Mouse (Mus musculus): ENCODE data around the gene Cd160. TPM values are rescaled to one million over a fixed set of nuclear protein-coding genes. Genes with fewer than 3 reads are reported as not detected.

Cd160 gene
- polyA plus RNA-seq (2015; fragmentation: Nextera tagmentation; extraction: Ambion mirVana) = 0.36 TPM in 1 of 2 replicates, not detected in the other

GRCm38 (mm10) chr3:96828984-96829383 lies at the start of gene Cd160, which contains the start of gene Pdzk1:
Gene Cd160 (minus strand): TSS chr3:96829351.
Gene Pdzk1 (plus strand): TSS chr3:96829284.
- Histone ChIP-seq H3K27me3 (replicated peaks) (peaks cover 18% of the 10 kb centered on the region; the same call in 1 of the 2 replicates), H3K27ac (replicated peaks) (no peak within 1 kb of the TSS), H3K36me3 (no peaks in the 10 kb centered on the region), H3K4me3 (no peak within 1 kb of the TSS), H3K4me2 (peak within 1 kb of the TSS; percentile 26), H3K9me3 (no peaks in the 10 kb centered on the region), H3K9ac (no peak within 1 kb of the TSS; the same call in 1 of the 2 replicates), H3K4me1 (no peaks in the 10 kb centered on the region)
- no peak for ATAC-seq (ENCODE audit: extremely low read depth, insufficient number of reproducible peaks, low FRiP score, low TSS enrichment)
- 53% methylated on average over 1 of the region's 1 CpGs for WGBS

DNA sequence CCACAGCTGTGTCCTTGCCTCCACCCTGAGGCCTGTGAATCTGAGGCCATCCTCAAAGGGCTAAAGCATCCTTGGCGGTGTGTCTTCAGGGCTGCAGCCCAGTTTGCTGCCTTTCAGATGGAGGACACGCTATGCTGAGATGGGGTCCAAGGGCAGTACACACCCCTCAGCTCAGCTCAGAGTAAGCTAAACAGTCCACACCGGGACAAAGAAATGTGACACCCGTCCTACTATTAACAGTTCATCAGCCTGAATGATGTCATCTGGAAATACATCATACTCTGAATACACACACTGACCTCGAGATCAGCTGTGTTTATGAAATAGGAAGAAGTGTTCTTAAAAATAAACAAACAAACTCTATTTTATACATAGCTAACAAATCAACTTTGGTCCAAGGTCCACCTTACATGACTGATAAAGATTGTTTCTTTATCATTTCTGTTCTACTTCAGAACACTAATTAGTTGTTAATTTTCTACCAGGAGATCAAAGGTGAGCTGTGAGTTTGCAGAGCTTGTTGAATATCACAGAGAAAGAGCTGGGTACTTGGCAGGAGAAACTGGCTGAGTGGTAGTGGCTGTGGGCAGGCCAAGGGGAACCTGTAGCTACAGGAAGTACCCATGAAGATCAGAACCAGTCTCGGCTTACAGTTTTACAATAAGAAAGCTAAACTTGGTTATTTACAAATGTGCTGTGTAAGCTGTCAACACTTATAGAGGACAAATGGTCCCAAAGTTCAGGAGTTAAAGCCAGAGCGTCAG lies 45.8 kb upstream of the Cd160 start:
- H3K27me3 ChIP-seq (replicated peaks) = no peaks in the 10 kb centered on the region
- no peak overlapping the region for H3K4me2 ChIP-seq
- no peak overlapping the region for H3K9ac ChIP-seq
- no peak for ATAC-seq (ENCODE audit: extremely low read depth, insufficient number of reproducible peaks, low FRiP score, low TSS enrichment)
- no peak overlapping the region for H3K27ac ChIP-seq (replicated peaks)
- H3K36me3 ChIP-seq = peaks cover 88% of the 10 kb centered on the region
- H3K9me3 ChIP-seq = no peaks in the 10 kb centered on the region
- H3K4me3 ChIP-seq = no peak overlapping the region
- H3K4me1 ChIP-seq = no peaks in the 10 kb centered on the region
- WGBS = 80% methylated on average over 7 of the region's 7 CpGs

GRCm38 (mm10) chr3:96872501-96872900 lies 43.4 kb upstream of the Cd160 start:
- Histone ChIP-seq H3K4me1 (no peaks in the 10 kb centered on the region), H3K4me3 (no peak overlapping the region), H3K27ac (replicated peaks) (no peak overlapping the region), H3K9me3 (no peaks in the 10 kb centered on the region), H3K27me3 (replicated peaks) (no peaks in the 10 kb centered on the region), H3K9ac (no peak overlapping the region), H3K4me2 (no peak overlapping the region), H3K36me3 (peaks cover 89% of the 10 kb centered on the region)
- no peak for ATAC-seq (ENCODE audit: extremely low read depth, insufficient number of reproducible peaks, low FRiP score, low TSS enrichment)
- 90% methylated on average over 8 of the region's 8 CpGs for WGBS

- Histone ChIP-seq H3K4me3 (no peak overlapping the region), H3K27ac (replicated peaks) (no peak overlapping the region), H3K36me3 (peaks cover 81% of the 10 kb centered on the region), H3K27me3 (replicated peaks) (no peaks in the 10 kb centered on the region), H3K9ac (no peak overlapping the region), H3K4me2 (no peak overlapping the region), H3K4me1 (no peaks in the 10 kb centered on the region), H3K9me3 (no peaks in the 10 kb centered on the region)
- ATAC-seq (ENCODE audit: extremely low read depth, insufficient number of reproducible peaks, low FRiP score, low TSS enrichment) = no peak
- 77% methylated on average over 8 of the region's 8 CpGs for WGBS
Observed at GRCm38 (mm10) chr3:96871070-96871469, 41.9 kb upstream of the Cd160 start.

- H3K27me3 ChIP-seq (replicated peaks) = no peaks in the 10 kb centered on the region
- WGBS = 89% methylated on average over 2 of the region's 2 CpGs
- no peaks in the 10 kb centered on the region for H3K4me1 ChIP-seq
- no peak overlapping the region for H3K4me2 ChIP-seq
- no peak overlapping the region for H3K4me3 ChIP-seq
- H3K36me3 ChIP-seq = peaks cover 74% of the 10 kb centered on the region
- H3K9me3 ChIP-seq = no peaks in the 10 kb centered on the region
- no peak overlapping the region for H3K9ac ChIP-seq
- no peak for ATAC-seq (ENCODE audit: extremely low read depth, insufficient number of reproducible peaks, low FRiP score, low TSS enrichment)
- H3K27ac ChIP-seq (replicated peaks) = no peak overlapping the region
Observed at GRCm38 (mm10) chr3:96870270-96870669, 41.1 kb upstream of the Cd160 start.

DNA sequence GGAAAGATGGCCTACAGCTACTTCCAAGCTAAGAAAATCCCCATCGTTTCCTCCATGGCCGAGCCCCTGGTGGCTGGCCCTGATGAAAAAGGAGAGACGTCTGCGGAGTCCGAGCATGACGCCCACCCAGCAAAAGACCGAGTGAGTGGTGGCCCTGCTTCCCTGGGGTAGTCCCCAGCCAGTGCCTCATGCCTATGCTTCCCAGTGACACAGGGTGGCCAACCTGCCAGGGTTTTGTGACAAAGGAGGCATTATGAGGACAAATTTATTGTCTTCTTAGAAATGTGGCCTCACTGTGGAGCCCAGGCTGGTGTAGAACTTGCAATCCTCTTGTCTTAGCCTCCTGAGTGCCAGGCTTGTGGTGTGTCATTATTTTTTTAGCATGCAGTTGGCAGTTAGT lies 39.9 kb upstream of the Cd160 start:
- WGBS = 90% methylated on average over 7 of the region's 7 CpGs
- Histone ChIP-seq H3K27me3 (replicated peaks) (no peaks in the 10 kb centered on the region), H3K4me3 (no peak overlapping the region), H3K9me3 (no peaks in the 10 kb centered on the region), H3K4me1 (no peaks in the 10 kb centered on the region), H3K27ac (replicated peaks) (no peak overlapping the region), H3K36me3 (peaks cover 63% of the 10 kb centered on the region), H3K9ac (no peak overlapping the region), H3K4me2 (no peak overlapping the region)
- ATAC-seq (ENCODE audit: extremely low read depth, insufficient number of reproducible peaks, low FRiP score, low TSS enrichment) = no peak

DNA sequence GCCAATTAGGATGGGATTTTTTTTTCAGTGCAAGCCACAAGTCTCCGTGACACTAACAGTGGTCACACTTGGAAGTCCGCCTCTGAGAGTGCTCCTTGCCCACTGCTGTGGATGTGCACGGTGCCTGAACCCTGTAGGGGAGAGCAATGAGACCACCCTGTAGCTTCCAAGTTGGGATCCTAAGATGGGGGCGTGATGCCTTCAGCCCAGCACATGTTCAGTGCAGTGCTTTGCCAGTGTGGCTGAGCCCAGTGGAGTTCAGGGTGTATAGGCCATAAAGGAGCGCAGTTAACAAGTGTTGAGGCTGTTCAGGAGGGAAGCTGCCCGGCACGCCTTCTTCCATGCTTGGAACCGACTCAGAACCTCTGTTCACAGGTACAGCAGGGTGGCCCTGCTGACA lies 39.4 kb upstream of the Cd160 start:
- no peak overlapping the region for H3K27ac ChIP-seq (replicated peaks)
- WGBS = 88% methylated on average over 8 of the region's 8 CpGs
- H3K4me2 ChIP-seq = no peak overlapping the region
- peaks cover 57% of the 10 kb centered on the region for H3K36me3 ChIP-seq
- no peaks in the 10 kb centered on the region for H3K4me1 ChIP-seq
- H3K9ac ChIP-seq = no peak overlapping the region
- H3K4me3 ChIP-seq = no peak overlapping the region
- no peak for ATAC-seq (ENCODE audit: extremely low read depth, insufficient number of reproducible peaks, low FRiP score, low TSS enrichment)
- H3K27me3 ChIP-seq (replicated peaks) = no peaks in the 10 kb centered on the region
- H3K9me3 ChIP-seq = no peaks in the 10 kb centered on the region

DNA sequence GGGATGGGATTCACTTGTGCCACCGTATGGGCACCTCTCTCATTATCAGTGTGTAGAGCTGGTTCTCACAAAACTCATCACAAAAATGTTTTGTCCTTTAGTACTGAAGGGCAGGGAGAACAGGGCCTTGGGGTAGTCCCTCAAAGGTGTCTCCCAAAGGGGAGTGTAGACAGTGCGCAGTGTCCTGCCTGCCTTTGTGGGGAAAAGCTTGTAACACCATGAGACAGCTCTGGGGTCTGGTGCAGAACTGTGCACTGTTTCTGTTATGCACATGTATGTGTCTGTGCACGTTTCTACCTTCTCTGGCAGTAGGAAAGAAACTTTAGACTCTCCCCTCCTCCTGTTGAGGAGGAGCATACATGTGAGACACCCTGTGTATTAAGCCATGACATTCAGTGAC lies 38.7 kb upstream of the Cd160 start:
- Histone ChIP-seq H3K4me2 (no peak overlapping the region), H3K4me3 (no peak overlapping the region), H3K4me1 (no peaks in the 10 kb centered on the region), H3K27ac (replicated peaks) (no peak overlapping the region), H3K36me3 (peaks cover 50% of the 10 kb centered on the region), H3K9ac (no peak overlapping the region), H3K9me3 (no peaks in the 10 kb centered on the region), H3K27me3 (replicated peaks) (no peaks in the 10 kb centered on the region)
- 88% methylated on average over 3 of the region's 3 CpGs for WGBS
- no peak for ATAC-seq (ENCODE audit: extremely low read depth, insufficient number of reproducible peaks, low FRiP score, low TSS enrichment)

DNA sequence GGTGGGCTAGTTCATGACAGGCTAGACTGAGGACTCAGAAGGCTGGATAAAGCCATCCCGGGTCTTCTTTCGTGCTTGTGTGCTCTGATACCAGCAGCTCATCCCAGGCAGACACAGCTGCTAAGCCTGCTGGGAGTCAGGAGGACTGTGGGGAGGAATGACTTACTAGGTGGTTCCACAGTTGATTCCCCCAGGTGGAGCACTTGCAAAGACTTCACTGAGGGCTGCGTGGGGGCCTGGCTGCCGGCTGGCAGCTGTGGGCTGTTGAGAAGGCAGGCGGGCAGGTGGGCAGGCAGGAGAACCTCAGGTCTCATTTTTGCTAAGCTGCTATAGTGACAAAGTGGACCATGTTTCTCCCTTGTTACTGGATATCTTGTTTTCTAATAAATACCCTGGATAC lies 31.3 kb upstream of the Cd160 start:
- no peaks in the 10 kb centered on the region for H3K27me3 ChIP-seq (replicated peaks)
- no peaks in the 10 kb centered on the region for H3K36me3 ChIP-seq
- no peak for ATAC-seq (ENCODE audit: extremely low read depth, insufficient number of reproducible peaks, low FRiP score, low TSS enrichment)
- no peaks in the 10 kb centered on the region for H3K9me3 ChIP-seq
- no peak overlapping the region for H3K4me2 ChIP-seq
- WGBS = 81% methylated on average over 5 of the region's 5 CpGs
- H3K4me1 ChIP-seq = no peaks in the 10 kb centered on the region
- H3K4me3 ChIP-seq = no peak overlapping the region
- no peak overlapping the region for H3K9ac ChIP-seq
- H3K27ac ChIP-seq (replicated peaks) = no peak overlapping the region

GRCm38 (mm10) chr3:96855833-96856232 lies 26.7 kb upstream of the Cd160 start:
- 82% methylated on average over 3 of the region's 3 CpGs for WGBS

DNA sequence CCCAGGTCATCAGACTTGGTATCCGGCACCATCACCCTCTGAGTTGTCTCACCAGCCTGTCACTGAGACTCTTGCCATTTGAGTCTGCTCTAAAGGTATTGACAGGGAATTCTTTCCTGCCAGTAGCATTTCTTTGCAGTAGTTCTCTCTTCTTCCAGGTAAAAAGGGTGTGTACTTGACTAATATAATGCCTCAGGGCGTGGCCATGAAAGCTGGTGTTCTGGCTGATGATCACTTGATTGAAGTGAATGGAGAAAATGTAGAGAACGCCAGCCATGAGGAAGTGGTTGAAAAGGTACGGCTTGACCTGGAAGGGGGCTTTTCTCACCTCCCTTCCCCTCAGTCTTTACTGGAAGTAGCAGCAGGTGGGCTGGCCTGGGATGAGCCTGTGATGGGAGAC lies 25.2 kb upstream of the Cd160 start:
- no peaks in the 10 kb centered on the region for H3K36me3 ChIP-seq
- ATAC-seq (ENCODE audit: extremely low read depth, insufficient number of reproducible peaks, low FRiP score, low TSS enrichment) = no peak
- 76% methylated on average over 4 of the region's 4 CpGs for WGBS

More at GRCm38 (mm10) chr3:96855833-96856232, 26.7 kb upstream of the Cd160 start:
- no peak overlapping the region for H3K4me3 ChIP-seq
- no peak overlapping the region for H3K27ac ChIP-seq (replicated peaks)
- H3K4me1 ChIP-seq = peaks cover 9% of the 10 kb centered on the region; the same call in 1 of the 2 replicates
- no peaks in the 10 kb centered on the region for H3K9me3 ChIP-seq
- ATAC-seq (ENCODE audit: extremely low read depth, insufficient number of reproducible peaks, low FRiP score, low TSS enrichment) = no peak
- no peaks in the 10 kb centered on the region for H3K36me3 ChIP-seq
- no peak overlapping the region for H3K4me2 ChIP-seq
- no peak overlapping the region for H3K9ac ChIP-seq
- 0 out of 2 replicates have a peak, but pooled peaks cover 4% of the 10 kb centered on the region for H3K27me3 ChIP-seq (replicated peaks)

GRCm38 (mm10) chr3:96852561-96852960 lies 23.4 kb upstream of the Cd160 start:
- Histone ChIP-seq H3K4me1 (peaks cover 13% of the 10 kb centered on the region), H3K9me3 (no peaks in the 10 kb centered on the region), H3K4me2 (no peak overlapping the region), H3K9ac (no peak overlapping the region), H3K4me3 (no peak overlapping the region), H3K36me3 (no peaks in the 10 kb centered on the region), H3K27me3 (replicated peaks) (0 out of 2 replicates have a peak, but pooled peaks cover 8% of the 10 kb centered on the region), H3K27ac (replicated peaks) (no peak overlapping the region)
- 41% methylated on average over 6 of the region's 6 CpGs for WGBS
- no peak for ATAC-seq (ENCODE audit: extremely low read depth, insufficient number of reproducible peaks, low FRiP score, low TSS enrichment)

More for the DNA sequence above, 25.2 kb upstream of the Cd160 start:
- H3K4me2 ChIP-seq = no peak overlapping the region
- no peak overlapping the region for H3K27ac ChIP-seq (replicated peaks)
- no peak overlapping the region for H3K4me3 ChIP-seq
- H3K9me3 ChIP-seq = no peaks in the 10 kb centered on the region
- H3K27me3 ChIP-seq (replicated peaks) = 0 out of 2 replicates have a peak, but pooled peaks cover 4% of the 10 kb centered on the region
- H3K4me1 ChIP-seq = peaks cover 9% of the 10 kb centered on the region; the same call in 1 of the 2 replicates
- no peak overlapping the region for H3K9ac ChIP-seq
